Mouse (Mus musculus): Measurements from ENCODE around the gene L3mbtl4.

GRCm38 (mm10) chr17:68467311-68467710, 193.7 kb downstream of the L3mbtl4 start:
- no peak for TF ChIP-seq CTCF (IDR thresholded peaks at IDR 0.05; ENCODE audit: low read depth)
- no peak for TF ChIP-seq EP300 (IDR thresholded peaks at IDR 0.05; ENCODE audit: low read depth)

All from liver, embryonic 14.5 days (tissue).